Mouse (Mus musculus): ENCODE data around the gene Car5a.

The Car5a gene

GRCm38 (mm10) chr8:121944831-121945230, at the start of gene Car5a:
Gene Car5a (minus strand): TSS chr8:121944904.
- DNase-seq (ENCODE audit: low spot score) = no peak

- no peak for DNase-seq (ENCODE audit: low spot score)
These were observed 48.2 kb upstream of the Car5a start for GRCm38 (mm10) chr8:121992911-121993310.

- DNase-seq (ENCODE audit: low spot score) = no peak
These were observed 46.9 kb upstream of the Car5a start for GRCm38 (mm10) chr8:121991611-121992010.

GRCm38 (mm10) chr8:121990506-121991255, 46.0 kb upstream of the Car5a start:
- no peak for DNase-seq (ENCODE audit: low spot score)

GRCm38 (mm10) chr8:121987892-121988291, 43.2 kb upstream of the Car5a start:
- DNase-seq (ENCODE audit: low spot score) = no peak

GRCm38 (mm10) chr8:121985673-121986072, 41.0 kb upstream of the Car5a start:
- no peak for DNase-seq (ENCODE audit: low spot score)

GRCm38 (mm10) chr8:121981520-121981895, 36.8 kb upstream of the Car5a start:
- no peak for DNase-seq (ENCODE audit: low spot score)

GRCm38 (mm10) chr8:121980792-121981519, 36.3 kb upstream of the Car5a start:
- no peak for DNase-seq (ENCODE audit: low spot score)

- no peak for DNase-seq (ENCODE audit: low spot score)
These were observed 34.0 kb upstream of the Car5a start for GRCm38 (mm10) chr8:121978670-121979069.

- no peak for DNase-seq (ENCODE audit: low spot score)
These were observed 33.3 kb upstream of the Car5a start for GRCm38 (mm10) chr8:121977819-121978590.

- no peak for DNase-seq (ENCODE audit: low spot score)
These were observed 29.2 kb upstream of the Car5a start for GRCm38 (mm10) chr8:121973906-121974305.

GRCm38 (mm10) chr8:121971488-121972058, 26.9 kb upstream of the Car5a start:
- DNase-seq (ENCODE audit: low spot score) = no peak

- DNase-seq (ENCODE audit: low spot score) = no peak
These were observed 25.5 kb upstream of the Car5a start for GRCm38 (mm10) chr8:121970225-121970624.

GRCm38 (mm10) chr8:121968542-121968941, 23.8 kb upstream of the Car5a start:
- DNase-seq (ENCODE audit: low spot score) = no peak

GRCm38 (mm10) chr8:121967977-121968376, 23.3 kb upstream of the Car5a start:
- no peak for DNase-seq (ENCODE audit: low spot score)

- DNase-seq (ENCODE audit: low spot score) = no peak
These were observed 22.2 kb upstream of the Car5a start for GRCm38 (mm10) chr8:121966714-121967448.

GRCm38 (mm10) chr8:121966110-121966509, 21.4 kb upstream of the Car5a start:
- no peak for DNase-seq (ENCODE audit: low spot score)

- DNase-seq (ENCODE audit: low spot score) = no peak
These were observed 20.2 kb upstream of the Car5a start for GRCm38 (mm10) chr8:121964716-121965512.

GRCm38 (mm10) chr8:121962892-121963291, 18.2 kb upstream of the Car5a start:
- DNase-seq (ENCODE audit: low spot score) = no peak

- DNase-seq (ENCODE audit: low spot score) = no peak
These were observed 13.7 kb upstream of the Car5a start for GRCm38 (mm10) chr8:121958395-121958794.
